Comparison of ENCODE assay signal across 28 mouse cellular contexts in the genomic region with DNA sequence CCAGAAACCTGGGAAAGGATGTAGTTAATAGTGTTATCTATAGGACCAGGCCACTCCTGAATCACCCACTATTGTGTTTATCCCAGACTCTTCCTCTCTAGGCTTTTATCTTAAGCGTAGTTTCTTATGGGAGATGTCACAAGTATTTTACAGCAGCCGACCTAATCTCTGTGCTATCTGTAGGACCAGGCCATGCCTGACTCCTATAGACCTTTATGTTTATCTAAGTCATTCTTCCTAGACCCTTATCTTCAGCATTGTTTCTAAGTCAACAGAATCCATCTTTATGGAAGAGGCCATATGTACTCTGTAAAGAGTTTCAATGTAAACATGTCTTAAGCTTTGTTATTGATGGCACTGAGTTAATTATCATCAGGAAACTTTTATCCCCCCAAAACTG. TPM values are rescaled to one million over a fixed set of nuclear protein-coding genes. Genes with fewer than 3 reads are reported as not detected.
DNase-seq lines count a peak whose midpoint lies in the region; ATAC-seq and TF ChIP-seq lines count a peak whose summit lies in the region.
"Had no signal": no experiment of that assay in that cellular context is flagged by ENCODE, and none has a peak within 500 bp of the region (broad histone marks: within the 10 kb centered on the region; RNA-seq: fewer than 3 reads in every experiment).

No protein-coding gene starts in this region.

- H3K9me3 ChIP-seq in heart, embryonic 12.5 days (replicated peaks), result no peaks in the 10 kb centered on the region
- no peaks in the 10 kb centered on the region for H3K9me3 ChIP-seq in heart, embryonic 16.5 days (replicated peaks; ENCODE audit: control insufficient read depth, low read length)
- H3K9me3 ChIP-seq in lung, embryonic 15.5 days, result no peaks in the 10 kb centered on the region
- H3K9me3 ChIP-seq: forebrain, embryonic 10.5 days; forebrain, embryonic 13.5 days; G1E; heart, embryonic 13.5 days had no signal

- ATAC-seq in heart, embryonic 12.5 days (ENCODE audit: insufficient number of reproducible peaks, low FRiP score), result peak; percentile 86
- ATAC-seq in heart, embryonic 16.5 days (replicated peaks; ENCODE audit: extremely low read depth, insufficient read depth, low FRiP score), result peak; percentile 74
- 0 out of 2 replicates have a peak, but pooled peaks have one; percentile 46 for ATAC-seq in lung, embryonic 15.5 days (ENCODE audit: borderline replicate concordance, extremely low read depth, low FRiP score, low TSS enrichment)
- ATAC-seq: forebrain, embryonic 13.5 days; forebrain, embryonic 16.5 days; hindbrain, postnatal 0 days; inflammation-experienced regulatory T-cells, adult 6 months; intestine, embryonic 16.5 days; Patski had no signal

- no peak overlapping the region for H3K4me2 ChIP-seq in heart, embryonic 12.5 days
- H3K4me2 ChIP-seq in heart, embryonic 16.5 days (ENCODE audit: low read depth, low read length), result no peak overlapping the region
- H3K4me2 ChIP-seq in lung, embryonic 15.5 days, result no peak overlapping the region
- H3K4me2 ChIP-seq: forebrain, embryonic 13.5 days; heart, embryonic 13.5 days; hindbrain, embryonic 14.5 days had no signal

- no peaks in the 10 kb centered on the region for H3K4me1 ChIP-seq in heart, embryonic 12.5 days (replicated peaks)
- no peaks in the 10 kb centered on the region for H3K4me1 ChIP-seq in heart, adult 2 months (ENCODE audit: control insufficient read depth, insufficient read depth, low read length)
- no peaks in the 10 kb centered on the region for H3K4me1 ChIP-seq in heart, embryonic 16.5 days (ENCODE audit: control insufficient read depth, insufficient read depth, low read length)
- no peaks in the 10 kb centered on the region for H3K4me1 ChIP-seq in lung, embryonic 15.5 days

- WGBS in heart, embryonic 12.5 days, result 11% methylated on average over 2 of the region's 2 CpGs
- 53% methylated on average over 2 of the region's 2 CpGs for WGBS in heart, adult 2 months
- 24% methylated on average over 2 of the region's 2 CpGs for WGBS in heart, embryonic 16.5 days
- WGBS in lung, embryonic 15.5 days, result 13% methylated on average over 2 of the region's 2 CpGs

- DNase-seq in heart, adult 2 months, result no peak
- no peak for DNase-seq in heart, adult 8-10 months (ENCODE audit: low spot score)
- DNase-seq in lung, postnatal 36 days, result no peak
- DNase-seq: adrenal gland, postnatal 10 days; adrenal gland, postnatal 36 days; B cell, adult 2 months; cerebellum, adult 18-20 months; cerebellum, adult 9-10 months; cerebellum, postnatal 14 days; gastrocnemius, postnatal 10 days; gastrocnemius, postnatal 36 days; heart, postnatal 4 days; kidney, adult 18-20 months had no signal

- TF ChIP-seq POLR2A in heart, adult 2 months (IDR thresholded peaks at IDR 0.05; ENCODE audit: insufficient read depth, low read depth, low read length), result no peak

- H3K79me2 ChIP-seq in heart, adult 2 months (replicated peaks; ENCODE audit: control insufficient read depth, insufficient read depth, low read length), result no peaks in the 10 kb centered on the region; the same call in 1 of the 2 replicates

- no peak overlapping the region for H3K9ac ChIP-seq in heart, embryonic 12.5 days
- no peak overlapping the region for H3K9ac ChIP-seq in heart, adult 2 months (ENCODE audit: low read depth, low read length)
- no peak overlapping the region for H3K9ac ChIP-seq in heart, embryonic 16.5 days (ENCODE audit: low read length)
- H3K9ac ChIP-seq in lung, embryonic 15.5 days, result no peak overlapping the region
- H3K9ac ChIP-seq: forebrain, embryonic 13.5 days; heart, embryonic 13.5 days; hindbrain, embryonic 14.5 days had no signal

- H3K36me3 ChIP-seq in heart, embryonic 12.5 days, result no peaks in the 10 kb centered on the region
- H3K36me3 ChIP-seq in heart, adult 2 months (ENCODE audit: control insufficient read depth, insufficient read depth, low read length), result no peaks in the 10 kb centered on the region
- H3K36me3 ChIP-seq in heart, embryonic 16.5 days (ENCODE audit: control insufficient read depth, insufficient read depth), result no peaks in the 10 kb centered on the region
- H3K36me3 ChIP-seq in lung, embryonic 15.5 days, result no peaks in the 10 kb centered on the region
- H3K36me3 ChIP-seq: forebrain, embryonic 10.5 days; G1E; heart, embryonic 13.5 days had no signal

- H3K27ac ChIP-seq in heart, embryonic 12.5 days (ENCODE audit: poor library complexity, severe bottlenecking), result no peak overlapping the region
- H3K27ac ChIP-seq in heart, adult 2 months, result no peak overlapping the region
- H3K27ac ChIP-seq in heart, embryonic 16.5 days (ENCODE audit: low read length), result no peak overlapping the region
- no peak overlapping the region for H3K27ac ChIP-seq in lung, embryonic 15.5 days
- H3K27ac ChIP-seq: forebrain, embryonic 10.5 days; forebrain, embryonic 13.5 days; hindbrain, embryonic 14.5 days; hindbrain, postnatal 0 days had no signal

- H3K4me3 ChIP-seq in heart, embryonic 12.5 days, result no peak overlapping the region
- H3K4me3 ChIP-seq in heart, adult 2 months, result no peak overlapping the region
- H3K4me3 ChIP-seq in heart, embryonic 16.5 days (ENCODE audit: low read length), result no peak overlapping the region
- H3K4me3 ChIP-seq in lung, embryonic 15.5 days, result no peak overlapping the region
- H3K4me3 ChIP-seq: forebrain, embryonic 10.5 days; forebrain, embryonic 13.5 days; heart, embryonic 13.5 days had no signal

- no peak for TF ChIP-seq CTCF in heart, adult 2 months (IDR thresholded peaks at IDR 0.05)

- TF ChIP-seq EP300 in heart, adult 2 months (IDR thresholded peaks at IDR 0.05; ENCODE audit: insufficient read depth, low read depth, low read length), result no peak

- no peaks in the 10 kb centered on the region for H3K27me3 ChIP-seq in heart, embryonic 12.5 days (replicated peaks)
- H3K27me3 ChIP-seq in heart, adult 2 months (ENCODE audit: control insufficient read depth, insufficient read depth, low read length), result no peaks in the 10 kb centered on the region
- H3K27me3 ChIP-seq in heart, embryonic 16.5 days (ENCODE audit: control insufficient read depth, insufficient read depth, low read length), result no peaks in the 10 kb centered on the region
- no peaks in the 10 kb centered on the region for H3K27me3 ChIP-seq in lung, embryonic 15.5 days
- H3K27me3 ChIP-seq: CH12.LX; forebrain, embryonic 13.5 days; heart, embryonic 13.5 days; Patski had no signal

- intact Hi-C loops in heart, adult 2 months (cut with DNase I), result no loop called here

RNA-seq across cellular contexts. Expression of gene Pxdc1, which starts 50.5 kb away (rescaled TPM):
- polyA plus RNA-seq in heart, embryonic 12.5 days (2016; fragmentation: Nextera tagmentation; extraction: Ambion mirVana), result 23.8 and 27.1 TPM in 2 replicates
- total RNA-seq in heart, adult 2 months (2021), result 10 to 100 TPM; 12.9 to 15.4 TPM
- 12.8 and 13.9 TPM in 2 replicates for polyA plus RNA-seq in heart, adult 2 months (2012; rRNA removed)
- polyA plus RNA-seq in heart, embryonic 16.5 days (2015; fragmentation: Nextera tagmentation; extraction: Ambion mirVana), result 19.3 and 21.2 TPM in 2 replicates
- 10 to 100 TPM in 2 of 4 experiments, 1 to 10 TPM in 2; 8.7 to 17.3 (median 10.7) TPM for total RNA-seq in heart, adult 8-10 months (2022)
- polyA plus RNA-seq in lung, embryonic 15.5 days (2015; fragmentation: Nextera tagmentation; extraction: Ambion mirVana), result 6.6 and 7.3 TPM in 2 replicates
- total RNA-seq: CH12.LX; granulocyte monocyte progenitor cell, adult 5-6 weeks had no signal
- polyA plus RNA-seq: G1E had no signal
